Mouse (Mus musculus) urinary bladder, postnatal 4 days (tissue): ENCODE results near the gene Zfp993.
"Not testable (repeated sequence)": the region's sequence is repeated elsewhere in the genome, so short reads cannot be mapped to it uniquely, and the experiment has no call there.

ENCODE experiments used
- DNase-seq, 2 experiments: peaks; one replicate each; pipeline ENCODE4 v3.0.0; 2021 to 2022; ENCODE audit warnings: low spot score in 2 of 2

The Zfp993 gene

DNA sequence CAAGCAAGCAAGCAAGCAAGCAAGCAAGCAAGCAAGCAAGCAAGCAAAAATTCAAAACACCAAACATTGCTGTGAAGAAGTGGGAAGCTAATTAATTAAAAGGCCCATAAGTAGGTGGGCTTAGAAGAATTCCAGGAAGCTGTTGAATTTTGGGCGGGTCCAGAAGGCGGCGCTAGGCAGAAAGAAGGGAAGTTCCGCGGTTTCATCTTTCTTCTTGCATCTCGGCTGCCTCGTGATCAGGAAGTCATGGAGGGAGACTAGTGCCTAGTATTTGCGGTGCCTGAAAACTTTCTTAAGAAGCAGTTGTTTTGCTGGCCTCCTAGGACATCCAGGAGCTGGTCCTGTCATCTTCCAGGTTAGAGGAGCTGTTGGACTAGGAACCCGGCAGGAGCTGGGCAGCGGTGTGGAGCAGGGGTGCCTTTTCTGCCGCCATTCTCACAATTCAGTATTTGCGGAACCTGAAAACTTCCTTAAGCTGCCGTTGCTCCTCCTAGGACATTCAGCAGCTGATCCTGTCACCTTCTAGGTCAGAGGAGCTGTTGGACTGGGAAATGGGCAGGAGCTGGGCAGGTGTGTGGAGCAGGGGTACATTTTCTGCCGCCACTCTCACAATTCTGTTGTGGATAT is at the start of gene Zfp993:
Gene Zfp993, plus strand, starts transcription at position 188 of the 627 bp plus-strand sequence.
- not testable (repeated sequence) for DNase-seq

DNA sequence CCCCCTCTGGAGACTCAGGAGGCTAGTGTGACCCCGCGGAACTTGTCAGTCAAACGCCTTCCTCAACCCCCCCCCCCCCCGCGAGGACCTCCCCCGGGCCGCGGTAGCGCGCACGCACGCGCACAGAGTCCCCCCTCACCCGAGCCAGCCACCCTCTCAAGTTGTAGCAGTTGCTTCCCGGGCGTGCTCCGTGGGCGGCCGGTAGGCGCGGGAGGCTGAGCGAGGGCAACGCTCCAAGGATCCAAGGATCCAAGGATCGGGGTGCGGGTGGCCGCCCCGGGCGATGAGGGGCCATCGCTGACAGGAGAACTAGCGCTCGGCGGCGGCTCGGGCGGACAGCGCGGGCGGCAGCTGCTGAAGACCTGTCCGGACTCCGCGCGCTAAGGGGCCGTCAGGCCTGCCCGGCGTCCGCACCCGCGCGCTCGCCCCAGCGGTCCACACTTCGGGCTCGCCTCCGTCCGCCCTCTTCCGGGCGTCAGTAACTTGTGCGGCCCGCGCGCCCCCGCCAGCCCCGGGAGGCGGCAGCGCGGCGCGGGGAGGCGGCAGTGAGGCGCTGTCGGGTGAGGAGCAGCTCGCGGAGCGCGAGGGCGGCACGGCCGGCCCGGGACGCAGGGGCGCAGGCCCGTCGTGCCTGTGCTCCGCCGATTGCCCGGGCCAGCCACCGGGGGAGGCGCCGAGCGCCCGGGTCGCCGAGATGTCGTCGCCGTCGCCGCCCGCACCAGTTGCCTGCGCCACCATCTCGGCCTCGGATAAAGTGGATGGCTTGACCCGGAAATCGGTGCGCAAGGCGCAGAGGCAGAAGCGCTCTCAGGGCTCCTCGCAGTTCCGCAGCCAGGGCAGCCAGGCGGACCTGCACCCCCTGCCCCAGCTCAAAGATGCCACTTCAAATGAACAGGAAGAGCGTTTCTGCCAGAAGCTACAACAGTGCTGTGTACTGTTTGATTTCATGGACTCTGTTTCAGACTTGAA is 30.6 kb upstream of the Zfp993 start:
- DNase-seq, result peak in 1 of 2 experiments; percentile 35

DNA sequence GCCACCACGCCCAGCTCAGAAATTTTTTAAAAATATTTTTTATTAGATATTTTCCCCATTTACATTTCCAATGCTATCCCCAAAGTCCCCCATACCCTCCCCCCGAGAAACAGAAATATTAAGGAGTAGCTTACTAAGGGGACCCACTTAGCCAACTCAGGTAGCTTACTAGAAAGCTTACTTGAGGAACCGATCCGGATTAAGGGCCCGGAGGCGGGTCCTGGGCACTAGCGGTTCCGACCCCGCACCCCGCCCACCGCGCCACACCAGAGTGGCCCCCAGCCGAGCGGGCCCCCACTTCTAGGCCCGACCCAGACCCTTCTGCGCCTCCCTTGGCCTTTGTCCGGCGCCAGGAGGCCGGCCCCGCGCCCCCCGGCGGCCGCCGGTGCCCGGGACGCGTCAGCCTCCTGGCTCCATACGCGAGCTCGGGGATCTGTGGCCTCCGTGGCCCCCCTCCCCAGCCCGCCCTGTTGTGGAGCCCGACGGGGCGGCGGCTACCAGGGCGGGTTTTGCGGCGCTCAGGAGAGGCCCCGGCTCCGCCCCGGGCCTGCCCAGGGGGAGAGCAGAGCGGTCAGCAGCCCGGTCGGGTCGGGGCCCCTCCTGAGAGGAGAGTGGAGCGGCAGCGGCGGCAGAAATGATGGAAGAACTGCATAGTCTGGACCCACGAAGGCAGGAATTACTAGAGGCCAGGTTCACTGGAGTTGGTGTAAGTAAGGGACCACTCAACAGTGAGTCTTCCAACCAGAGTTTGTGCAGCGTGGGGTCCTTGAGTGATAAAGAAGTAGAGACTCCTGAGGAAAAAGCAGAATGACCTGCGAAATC is 7.0 kb upstream of the Zfp993 start:
- peak in 1 of 2 experiments; percentile 50 for DNase-seq

DNA sequence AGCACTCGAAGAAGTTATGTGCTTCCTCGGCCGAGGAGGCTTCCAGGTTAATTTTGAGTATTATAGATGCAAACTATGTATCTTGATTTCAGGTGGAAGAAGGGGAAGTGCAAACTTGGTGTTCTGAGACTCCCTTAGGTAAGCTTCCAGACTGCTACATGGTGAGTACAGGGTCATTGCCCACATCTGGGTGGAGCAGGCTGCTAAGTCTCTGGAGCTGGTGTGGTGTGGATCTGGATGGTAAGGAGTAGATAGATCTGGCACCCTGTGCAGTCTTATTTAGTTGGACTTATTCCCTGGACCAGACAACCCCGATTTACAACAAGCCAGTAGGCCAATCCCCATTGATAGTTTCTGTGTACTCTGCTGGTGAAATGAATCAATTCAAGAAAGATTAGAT is 33.6 kb downstream of the Zfp993 start:
- not testable (repeated sequence) for DNase-seq

DNA sequence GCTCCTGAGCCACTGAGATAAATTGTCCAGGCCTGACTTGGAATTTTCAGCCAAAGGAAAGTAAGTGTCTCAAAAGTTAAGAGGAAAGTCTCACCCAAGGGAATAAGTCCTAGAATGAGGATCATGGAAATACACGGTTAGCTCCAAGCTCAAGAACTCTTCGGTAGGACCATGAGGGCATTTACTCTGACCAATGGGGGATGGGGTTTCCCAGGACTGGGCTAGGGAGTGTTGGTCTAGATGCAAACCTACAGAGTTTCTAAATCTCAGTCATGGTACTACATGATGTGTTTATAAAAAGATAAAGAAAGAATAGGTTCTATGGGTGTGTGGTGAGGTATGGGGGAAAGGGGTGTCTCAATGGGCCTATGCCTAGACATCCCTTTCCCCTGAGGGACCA is 38.9 kb downstream of the Zfp993 start:
- not testable (repeated sequence) for DNase-seq

DNA sequence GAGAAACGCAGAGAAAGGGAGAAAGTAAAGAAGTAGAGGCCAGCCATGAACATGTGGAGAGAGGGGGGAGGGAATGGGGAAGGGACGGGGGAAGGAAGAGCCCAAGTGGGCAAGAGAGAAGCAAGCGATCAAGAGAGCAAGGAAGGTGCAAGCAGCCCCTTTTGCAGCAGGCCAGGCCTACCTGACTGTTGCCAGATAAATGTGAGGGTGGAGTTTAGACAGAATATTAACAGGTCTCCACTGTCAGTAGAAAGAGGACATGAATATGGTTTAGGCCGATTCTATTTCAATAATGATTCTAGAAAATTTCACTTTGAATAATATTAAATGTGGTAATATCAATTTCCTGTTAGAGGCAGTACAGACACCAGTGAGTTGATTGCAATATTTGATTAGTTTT is 39.4 kb downstream of the Zfp993 start:
- DNase-seq, result not testable (repeated sequence)

DNA sequence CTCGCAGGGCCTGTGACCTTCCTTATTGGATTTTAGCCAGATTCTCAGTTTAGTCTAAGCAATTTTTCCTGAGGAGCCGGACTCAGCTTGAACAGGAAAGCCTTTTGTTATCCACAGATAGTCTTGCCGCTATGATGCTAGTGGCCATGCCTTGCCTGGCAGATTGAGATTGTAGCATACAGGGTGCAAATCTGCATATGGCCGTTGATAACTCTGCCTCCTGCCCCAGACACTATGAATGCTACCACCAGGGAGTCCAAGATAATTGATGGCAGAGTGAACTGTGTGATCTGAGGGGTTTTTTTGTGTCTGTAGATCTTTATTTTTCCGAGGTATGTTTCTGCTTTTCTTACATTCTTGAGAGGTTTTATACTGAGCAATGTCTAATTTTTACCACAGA is 39.9 kb downstream of the Zfp993 start:
- not testable (repeated sequence) for DNase-seq
